Mouse (Mus musculus) adrenal gland, adult (tissue): ENCODE results near the gene Nkx1-2.

ENCODE experiments used
- DNase-seq, 2 experiments: peaks; one replicate each; pipeline ENCODE4 v3.0.0; 2022 to 2023; ENCODE audit warnings: low spot score in 1 of 2; ENCODE audit not compliant: inconsistent age in 2 of 2

Gene Nkx1-2

DNA sequence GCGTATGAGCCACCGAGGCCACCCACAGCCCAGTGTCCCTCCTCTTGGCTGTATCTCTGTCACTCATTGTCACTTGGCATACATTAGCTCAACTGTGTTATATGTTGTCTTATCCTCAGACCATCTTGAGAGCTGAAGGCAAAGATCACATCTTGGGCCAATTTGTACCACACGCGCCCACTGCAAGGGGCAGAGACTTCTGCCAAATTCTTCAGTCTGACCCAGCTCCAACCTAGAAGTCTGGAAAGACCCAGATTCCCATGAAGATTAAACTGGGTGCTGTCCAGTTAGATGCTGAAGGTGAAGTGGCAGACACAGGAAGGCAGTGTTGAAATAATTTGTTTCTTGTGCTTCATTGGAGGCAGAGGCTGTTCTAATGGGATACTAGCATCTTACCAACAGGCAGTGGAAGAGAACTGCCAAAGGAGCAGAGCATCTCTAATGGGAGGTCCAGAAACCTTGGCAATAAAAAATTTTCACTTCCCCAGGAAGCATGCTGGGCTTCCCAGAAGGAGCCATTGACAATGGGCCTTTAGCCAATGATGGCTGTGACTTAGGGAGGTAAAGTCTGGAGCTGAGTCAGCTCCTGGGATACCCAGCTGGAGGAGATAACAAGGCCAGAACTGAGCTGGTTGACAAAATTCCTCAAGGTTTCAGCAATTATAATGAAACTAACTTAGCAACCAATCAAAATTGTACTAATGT lies 9.0 kb upstream of the Nkx1-2 start:
- DNase-seq, result no peak

DNA sequence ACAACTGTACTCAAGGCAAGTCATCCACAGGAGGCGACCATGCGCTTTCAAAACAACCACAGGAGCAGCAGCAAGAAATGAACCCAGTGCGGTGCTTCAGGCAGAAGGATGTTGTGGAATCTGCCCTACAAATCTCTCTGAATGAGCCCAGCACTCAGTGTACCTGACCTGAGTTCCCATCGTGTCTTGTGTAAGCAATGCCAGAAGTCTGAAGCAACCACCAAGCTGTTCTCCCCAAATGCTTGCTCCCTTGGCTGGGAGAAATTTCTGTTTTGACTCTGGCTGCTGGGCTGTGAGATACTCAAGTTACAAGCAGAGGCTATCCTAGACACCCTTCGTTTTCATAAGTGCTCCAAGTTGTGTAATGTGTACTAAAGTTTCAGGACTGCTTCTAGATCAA lies 6.3 kb upstream of the Nkx1-2 start:
- DNase-seq, result no peak

DNA sequence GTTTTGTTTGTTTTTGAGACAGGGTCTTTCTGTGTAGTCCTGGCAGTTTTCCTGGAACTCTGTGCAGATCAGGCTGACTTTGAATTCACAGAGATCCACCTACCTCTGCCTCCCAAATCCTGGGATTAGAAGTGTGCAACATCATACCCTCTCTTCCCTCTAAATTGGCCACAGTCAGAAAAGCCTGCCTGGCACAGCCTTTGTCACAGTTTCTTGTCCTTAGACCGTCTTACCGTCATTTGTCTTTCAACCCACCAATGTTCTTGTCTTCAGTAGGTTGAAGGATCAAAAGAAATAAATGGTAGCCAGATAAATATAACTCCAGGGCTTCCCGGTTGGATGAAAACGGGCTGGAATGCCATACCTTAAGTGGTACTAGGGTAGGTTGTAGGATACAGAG lies 5.3 kb upstream of the Nkx1-2 start:
- DNase-seq, result no peak

DNA sequence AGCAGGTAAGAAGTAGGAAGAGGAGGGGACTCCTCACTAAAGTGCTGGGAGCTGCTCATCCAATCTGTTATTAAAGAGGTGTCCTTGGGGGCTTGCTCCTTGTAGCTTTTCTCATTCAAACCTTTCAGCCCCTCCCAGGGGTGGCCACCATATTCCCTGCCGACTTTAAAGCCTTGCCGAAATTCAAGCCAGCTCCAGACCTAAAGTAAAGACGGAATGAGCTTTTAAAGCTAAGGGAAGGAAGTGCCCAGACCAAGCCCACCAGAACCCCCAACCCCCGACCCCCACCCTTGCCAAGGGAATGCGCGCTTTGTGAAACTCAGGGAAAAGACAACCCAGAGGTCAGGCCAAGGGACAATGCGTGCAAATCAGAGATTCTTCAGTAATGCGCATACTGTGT lies 1.5 kb upstream of the Nkx1-2 start:
- no peak for DNase-seq

DNA sequence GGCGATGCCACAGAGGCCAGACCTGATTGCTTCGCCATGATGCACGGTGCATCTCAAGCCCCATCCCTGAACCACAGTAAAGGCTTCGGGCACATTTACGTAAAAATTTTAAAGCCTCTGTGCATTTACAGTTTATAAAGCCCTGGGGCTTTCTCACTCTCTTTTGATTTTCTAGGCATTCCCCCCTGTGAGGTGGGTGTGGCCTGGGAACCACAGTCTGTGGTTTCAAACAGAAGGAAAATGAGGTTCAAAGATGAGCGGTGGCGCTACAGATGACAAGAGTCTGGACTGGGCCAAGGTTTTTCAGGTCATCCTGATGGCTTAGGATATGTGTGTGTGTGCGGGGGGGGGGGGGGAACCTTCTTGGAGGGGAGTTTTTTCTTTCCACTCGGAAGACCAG lies 589 bp upstream of the Nkx1-2 start:
- DNase-seq, result no peak

DNA sequence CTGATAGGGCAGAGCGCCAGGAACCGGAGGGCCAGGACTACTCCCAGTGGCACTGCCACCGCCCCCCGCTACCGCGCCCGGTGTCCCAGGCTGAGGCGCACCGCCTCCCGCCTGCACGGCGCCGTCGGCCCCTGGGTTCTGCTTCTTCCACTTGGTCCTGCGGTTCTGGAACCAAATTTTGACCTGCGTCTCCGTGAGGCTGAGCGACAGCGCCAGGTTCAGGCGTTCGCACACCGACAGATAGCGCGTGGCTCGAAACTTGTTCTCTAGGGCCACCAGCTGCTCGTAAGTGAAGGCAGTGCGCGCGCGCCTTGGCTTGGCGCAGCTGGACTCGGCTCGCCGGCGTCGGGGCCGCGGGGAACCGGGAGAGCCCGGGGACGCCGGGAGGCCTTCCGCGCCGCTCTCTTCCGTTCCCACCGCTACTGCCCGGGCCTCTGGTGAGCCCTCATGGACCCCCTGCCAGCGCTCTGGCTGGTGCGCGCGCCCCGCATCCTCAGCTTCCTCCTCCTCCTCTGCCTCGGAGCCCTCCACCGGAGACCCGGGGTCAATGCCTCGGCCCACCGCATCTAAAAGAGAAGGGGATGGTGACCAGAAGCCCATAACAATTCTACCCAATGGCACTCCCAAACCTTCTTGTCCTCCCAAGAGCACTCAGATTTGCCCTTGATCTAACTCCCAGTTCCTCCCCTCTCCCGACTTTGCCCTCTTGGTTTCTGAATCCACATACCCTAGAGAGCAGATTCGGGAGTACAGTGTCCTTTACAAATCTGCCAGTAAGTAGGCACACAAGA lies 2.0 kb downstream of the Nkx1-2 start:
- no peak for DNase-seq

DNA sequence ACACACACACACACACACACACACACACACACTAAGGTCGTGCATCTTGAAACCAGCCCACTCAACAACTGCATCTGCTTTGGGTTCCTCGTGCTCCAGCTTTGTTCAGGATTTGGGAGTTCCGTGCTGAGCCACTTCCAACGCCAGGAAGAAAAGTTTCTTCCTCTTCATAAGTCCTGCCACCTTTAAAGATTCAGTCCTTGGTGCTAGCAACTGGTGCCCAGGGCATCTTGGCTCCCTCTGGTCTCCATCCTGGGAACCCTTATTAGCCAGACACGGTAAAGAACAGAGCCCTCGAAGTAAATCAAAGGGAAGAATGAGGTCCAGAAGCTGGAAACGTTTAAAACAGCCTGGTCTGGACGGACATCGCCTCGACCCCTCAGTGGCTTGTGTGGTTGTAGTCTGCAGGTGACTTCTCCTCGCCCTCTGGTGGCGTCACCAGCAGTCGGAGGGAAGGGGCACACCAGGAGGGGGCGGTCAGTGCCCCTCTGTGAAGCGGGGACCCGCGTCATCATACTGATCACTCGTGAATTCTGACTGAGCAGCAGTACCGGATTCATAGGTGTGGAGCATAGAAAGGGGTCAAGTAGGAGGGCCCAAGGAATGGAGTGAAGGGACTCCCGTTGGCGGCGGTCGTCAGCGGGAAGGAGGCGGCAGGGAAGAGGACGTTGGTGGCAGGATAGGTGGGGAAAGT lies 2.7 kb downstream of the Nkx1-2 start:
- DNase-seq, result no peak

DNA sequence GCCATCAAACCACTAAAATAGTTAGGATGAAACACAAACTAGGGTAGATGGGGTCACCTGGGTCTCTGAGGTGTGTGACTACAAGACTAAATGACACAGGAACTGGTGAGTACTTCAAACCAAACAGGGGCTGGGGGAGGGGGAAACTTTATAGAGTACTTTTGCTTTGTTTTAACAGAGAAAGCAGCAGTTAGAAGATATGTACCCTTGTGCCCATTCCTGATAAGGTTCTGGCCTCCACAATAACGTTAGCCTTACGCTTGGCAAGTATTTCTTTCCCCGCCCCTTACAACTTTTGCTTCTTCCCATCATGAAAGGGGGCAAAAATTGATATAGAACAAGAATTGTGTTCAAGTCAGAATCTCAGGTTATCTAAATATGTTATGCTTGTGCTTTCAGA lies 3.6 kb downstream of the Nkx1-2 start:
- no peak for DNase-seq

DNA sequence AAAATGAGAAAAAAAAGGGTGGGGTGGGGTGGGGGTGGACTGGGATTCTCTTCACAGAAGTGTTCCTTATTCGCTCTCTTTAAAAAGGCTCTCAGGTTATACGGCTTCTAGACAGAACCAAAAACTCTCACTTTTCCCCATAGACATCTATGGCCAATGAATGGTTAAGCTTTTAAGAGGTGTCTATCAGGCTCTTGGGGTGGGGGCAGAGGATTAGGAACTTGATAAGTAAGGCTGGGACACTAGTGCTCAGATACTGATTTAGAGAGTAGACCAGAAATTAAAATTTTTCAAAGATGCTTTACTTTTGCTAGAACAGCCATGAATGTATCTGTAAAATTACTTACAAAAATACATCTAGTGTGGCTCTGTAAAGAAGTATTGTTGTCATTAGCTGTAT lies 5.1 kb downstream of the Nkx1-2 start:
- no peak for DNase-seq

DNA sequence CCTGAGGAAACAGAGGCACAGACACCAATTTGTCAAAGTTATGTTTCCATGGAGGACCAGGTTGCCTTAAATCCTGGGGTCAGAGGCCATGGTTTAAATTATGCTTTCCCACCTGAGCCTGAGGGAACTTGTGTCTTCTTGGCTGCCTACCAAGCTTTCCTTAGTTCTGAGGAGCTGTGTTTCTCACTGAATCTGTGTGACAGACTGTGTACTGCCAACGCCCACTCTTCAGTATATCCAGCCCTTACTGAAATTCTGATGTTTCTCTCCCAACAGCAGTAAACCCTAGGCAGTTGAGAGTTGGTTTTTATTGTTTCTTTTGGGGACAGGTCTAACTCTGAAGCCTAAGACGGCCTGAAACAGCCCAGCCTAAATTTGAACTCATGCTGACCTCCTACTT lies 5.7 kb downstream of the Nkx1-2 start:
- DNase-seq, result no peak

DNA sequence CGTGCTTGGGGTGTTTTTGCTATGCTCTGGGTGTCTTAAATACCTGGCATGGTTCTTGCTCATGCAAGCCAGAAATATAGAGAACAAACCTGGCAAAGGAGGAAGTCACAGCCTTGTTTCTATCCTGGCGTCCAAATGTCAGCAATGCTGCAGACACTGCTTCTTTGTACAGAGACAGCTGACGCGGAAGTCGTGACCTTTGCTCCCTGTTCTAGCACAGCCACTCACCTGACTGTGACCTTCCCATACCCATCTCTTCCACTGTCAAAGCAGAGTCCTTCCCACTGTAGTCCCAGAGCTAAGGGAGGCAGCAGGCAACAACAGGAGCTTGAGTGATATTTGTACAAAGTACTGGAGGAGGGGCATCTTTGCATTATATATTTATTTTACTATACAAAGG lies 9.8 kb downstream of the Nkx1-2 start:
- DNase-seq, result no peak

DNA sequence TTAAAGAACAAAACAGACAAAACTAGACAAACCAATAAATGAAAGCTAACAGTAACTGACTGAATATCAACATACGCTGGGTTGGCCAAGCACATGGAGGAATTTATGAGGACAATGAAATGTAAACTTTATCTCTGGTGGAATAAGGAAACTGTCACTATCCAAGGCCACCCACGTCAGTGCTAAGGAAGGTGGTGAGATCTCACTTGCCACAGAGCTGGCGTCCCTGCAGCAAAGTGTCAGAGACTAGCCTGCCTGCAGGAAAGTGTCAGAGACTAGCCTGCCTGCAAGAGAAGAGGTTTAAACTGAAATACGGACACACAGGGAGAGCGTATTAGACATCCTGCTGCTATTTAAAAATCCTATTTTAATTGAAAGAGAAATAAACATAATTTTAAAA lies 12.3 kb downstream of the Nkx1-2 start:
- DNase-seq, result no peak

DNA sequence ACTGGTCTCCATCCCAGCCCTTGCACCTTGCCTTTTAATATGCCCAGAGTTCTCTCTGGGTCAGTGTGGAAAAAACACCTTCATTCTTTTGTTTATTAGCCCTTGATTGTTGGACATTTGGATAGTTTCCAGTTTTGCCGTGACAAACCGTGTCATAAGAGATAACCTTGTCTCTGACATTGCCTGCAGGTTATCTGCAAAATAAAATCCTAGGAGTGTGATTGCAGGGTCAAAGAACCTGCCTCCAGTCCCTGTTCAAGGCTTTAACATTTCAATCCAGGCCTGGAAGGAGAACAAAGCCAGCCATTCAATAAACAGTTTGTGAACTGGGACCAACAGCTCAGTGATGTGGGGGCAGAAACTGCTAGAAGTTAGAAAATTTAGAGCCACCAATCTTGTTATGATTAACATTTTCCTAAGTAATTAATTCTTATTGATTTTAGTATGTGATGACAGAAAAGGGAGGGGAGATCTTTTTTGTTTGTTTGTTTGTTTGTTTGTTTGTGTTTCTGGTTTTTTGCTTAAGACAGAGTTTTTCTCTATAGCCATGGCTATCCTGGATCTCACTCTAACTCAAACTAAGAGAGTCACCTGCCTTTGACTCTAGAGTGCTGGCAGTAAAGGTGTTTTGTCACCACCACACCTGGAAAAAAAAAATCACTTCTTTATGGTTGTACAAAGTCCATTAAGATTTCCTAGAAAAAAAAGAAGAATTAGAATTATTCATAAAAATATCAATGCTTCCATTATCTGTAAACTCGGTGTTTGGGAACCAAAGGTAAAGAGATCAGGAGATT lies 13.5 kb downstream of the Nkx1-2 start:
- DNase-seq, result no peak

DNA sequence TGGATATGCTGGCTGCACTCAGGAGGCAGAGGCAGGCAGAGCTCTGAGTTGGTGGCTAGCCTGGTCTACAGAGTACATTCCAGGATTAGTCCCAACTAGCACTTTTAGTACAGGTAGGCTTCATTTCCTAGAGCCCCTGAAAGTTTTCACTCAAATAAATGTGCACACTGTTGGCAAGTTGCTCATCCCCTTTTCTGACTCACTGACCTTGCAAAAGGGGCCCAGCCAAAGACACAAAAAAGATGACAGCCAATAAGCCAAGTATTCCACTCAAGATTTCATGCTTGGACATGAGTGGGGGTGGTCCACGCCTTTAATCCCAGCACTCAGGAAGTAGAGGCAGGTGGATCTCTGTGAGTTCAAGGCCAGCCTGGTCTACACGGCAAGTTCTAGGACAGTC lies 18.0 kb downstream of the Nkx1-2 start:
- peak; percentile 42 to 78 for DNase-seq

DNA sequence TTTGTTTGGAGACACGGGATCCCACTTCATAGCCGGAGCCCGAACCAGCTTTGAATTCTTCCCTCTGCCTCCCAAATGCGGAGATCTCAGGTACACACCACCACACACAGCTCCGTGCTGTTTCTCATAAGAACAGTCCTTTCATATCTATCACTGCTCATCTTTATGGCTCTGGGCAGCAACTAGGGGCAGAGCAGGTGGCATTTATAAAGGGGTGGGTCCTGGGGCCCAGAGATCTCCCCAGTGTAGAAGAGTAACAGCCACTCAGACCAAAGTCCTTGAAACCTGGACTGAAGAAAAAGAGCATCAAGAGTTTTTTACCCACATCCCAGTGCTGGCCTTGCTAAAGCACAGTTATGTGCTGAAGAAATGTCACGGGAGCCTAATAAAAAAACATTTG lies 18.9 kb downstream of the Nkx1-2 start:
- DNase-seq, result no peak

DNA sequence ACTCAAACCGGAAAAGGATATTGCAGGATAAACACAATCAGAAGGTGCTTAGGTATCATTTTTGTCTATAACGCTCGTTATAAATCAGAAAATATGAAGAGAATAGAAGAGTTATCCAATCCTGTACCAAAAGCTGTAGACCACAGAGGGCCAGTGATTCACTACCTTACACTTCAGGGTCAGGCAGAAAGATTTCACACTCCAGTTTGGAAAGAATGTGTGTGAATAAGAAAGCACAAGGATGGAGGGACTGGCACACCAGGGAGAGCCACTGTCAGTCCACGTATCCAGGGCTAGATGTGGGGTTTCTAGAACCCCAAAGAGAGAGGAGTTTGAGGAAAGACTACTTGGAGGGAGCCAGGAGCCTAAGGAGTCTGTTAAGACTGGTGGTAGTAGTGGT lies 22.5 kb downstream of the Nkx1-2 start:
- DNase-seq, result peak in 1 of 2 experiments; percentile 69

DNA sequence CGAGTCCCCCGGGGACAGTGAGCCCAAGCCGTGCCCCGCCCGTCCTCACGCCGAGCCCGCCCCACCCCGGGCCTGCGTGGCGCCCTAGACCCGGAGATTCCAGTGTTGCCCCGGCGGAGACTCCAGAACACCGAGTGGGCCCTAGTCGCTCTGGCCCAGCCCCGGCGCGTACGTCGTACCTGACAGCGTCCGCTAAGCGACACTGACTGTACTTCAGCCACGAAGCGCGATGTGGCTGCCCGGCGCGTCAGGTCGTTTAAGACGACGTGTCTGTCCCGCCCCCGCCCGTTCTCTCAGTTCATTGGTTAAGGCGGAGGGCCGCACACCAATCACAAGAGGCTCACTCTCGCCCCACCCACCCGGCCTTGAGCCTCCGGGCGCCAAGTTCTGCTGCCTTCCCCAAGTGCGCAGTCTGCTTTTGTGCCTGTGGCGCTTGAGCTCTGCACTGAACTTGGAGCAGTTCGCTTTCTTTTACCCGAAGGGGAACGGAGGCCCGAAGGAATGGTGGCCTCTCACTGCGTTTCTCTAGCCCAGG lies 23.3 kb downstream of the Nkx1-2 start, which contains the start of gene Oat:
Gene Oat, minus strand, starts transcription at position 283 of the 535 bp plus-strand sequence.
- peak; percentile 96 to 99 for DNase-seq

DNA sequence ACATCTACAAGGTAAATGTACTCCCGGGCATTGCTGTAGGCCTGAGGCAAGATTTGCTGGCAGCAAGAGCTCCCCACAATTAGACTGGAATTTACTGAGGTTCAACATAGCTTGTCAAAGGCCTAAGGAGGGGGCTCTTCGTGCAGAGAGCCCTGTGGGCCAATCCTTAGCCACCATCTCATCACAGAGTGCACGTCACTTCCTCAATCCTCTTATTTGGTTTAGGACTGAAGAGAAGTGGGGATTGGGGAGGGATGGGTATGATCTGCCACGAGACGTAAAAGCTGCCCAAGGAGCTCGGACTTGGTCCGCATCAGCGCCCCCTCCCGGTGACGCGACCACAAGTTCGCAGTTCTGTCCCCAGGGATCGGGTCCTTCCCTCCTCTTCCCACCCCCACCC lies 23.8 kb downstream of the Nkx1-2 start:
- peak; percentile 85 to 92 for DNase-seq

DNA sequence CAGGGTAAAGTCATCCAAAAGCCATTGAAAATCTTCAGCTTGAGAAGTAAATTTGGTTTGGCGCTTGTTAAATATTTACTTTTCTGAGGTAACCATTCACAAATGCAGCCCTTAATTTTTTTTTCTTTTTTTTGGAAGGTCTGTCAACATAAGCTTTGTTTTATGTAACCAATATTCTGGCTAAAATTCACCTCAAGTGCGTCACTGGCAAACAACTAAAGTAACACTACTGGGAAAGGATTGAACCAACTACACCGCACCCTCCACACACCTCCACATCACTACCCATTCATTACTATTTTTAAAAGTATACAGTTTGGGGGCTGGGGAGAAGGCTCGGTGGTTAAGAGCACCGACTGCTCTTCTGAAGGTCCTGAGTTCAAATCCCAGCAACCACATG lies 24.8 kb downstream of the Nkx1-2 start:
- DNase-seq, result no peak

DNA sequence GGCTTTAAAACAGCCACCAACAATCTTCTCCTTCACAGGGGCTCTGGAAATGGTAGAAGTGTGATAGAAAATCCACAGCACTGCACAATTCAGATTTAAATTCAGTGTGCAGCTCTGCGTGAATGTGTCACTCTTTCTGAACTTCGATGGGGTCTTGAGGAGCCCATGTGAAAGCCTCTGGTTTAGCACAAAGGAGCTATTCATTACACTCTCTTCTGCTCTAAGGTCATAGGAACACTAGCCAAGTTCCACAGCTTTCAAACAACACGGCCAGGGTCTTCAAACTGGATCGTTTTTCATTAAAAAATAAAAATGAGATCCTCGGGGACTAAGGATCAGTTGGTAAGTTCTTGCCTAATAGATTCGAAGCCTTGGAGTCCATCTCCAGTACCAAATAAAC lies 26.2 kb downstream of the Nkx1-2 start:
- DNase-seq, result no peak

DNA sequence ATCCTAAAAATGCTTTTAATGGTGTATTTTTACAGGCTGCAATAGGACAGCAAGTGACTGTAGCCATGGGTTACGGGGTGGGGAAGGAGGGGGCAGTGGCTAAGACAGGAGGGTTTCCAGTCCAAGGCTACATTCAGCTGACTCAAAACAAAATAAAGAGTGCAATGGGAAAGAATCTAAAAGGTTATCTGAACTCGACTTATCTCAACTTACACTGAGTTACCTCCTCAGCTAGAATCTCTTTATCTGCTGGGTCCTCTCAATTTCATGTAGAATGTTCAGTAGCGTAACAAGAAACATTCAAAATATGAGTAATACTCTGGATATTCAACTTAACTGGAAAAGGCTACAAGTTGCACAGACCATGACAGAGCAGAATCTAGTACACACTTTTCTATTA lies 26.7 kb downstream of the Nkx1-2 start:
- DNase-seq, result no peak
